In the genomic region with DNA sequence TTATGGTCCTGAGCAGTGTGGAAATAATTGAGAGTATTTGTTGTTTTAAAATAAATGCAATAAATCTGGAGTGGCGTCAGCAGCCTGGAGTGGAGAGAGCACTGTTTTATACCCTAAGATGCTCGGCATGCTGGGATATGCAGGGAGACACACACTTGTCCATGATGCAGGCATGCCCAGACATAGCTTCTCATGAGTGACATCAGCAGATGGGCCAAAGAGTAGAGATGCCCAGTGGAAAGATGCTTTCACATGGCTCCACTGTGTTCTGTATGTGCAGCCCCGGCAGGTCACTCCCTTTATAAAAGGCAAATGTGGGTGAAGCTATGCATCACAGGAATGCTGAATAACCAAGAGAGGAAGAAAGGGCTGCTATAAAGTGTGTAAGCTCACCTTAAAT, we compare ENCODE assay signal across 24 mouse cellular contexts.
"Had no signal": no experiment of that assay in that cellular context is flagged by ENCODE, and none has a peak within 500 bp of the region (broad histone marks: within the 10 kb centered on the region; RNA-seq: fewer than 3 reads in every experiment).

No protein-coding gene starts in this region.

- DNase-seq: kidney, adult 18-20 months; kidney, postnatal 10 days; kidney, postnatal 36 days; layer of hippocampus, postnatal 36 days; liver, postnatal 0 days; lung, embryonic 14.5 days; midbrain, embryonic 14.5 days; right cerebral cortex, adult 18-20 months; right cerebral cortex, postnatal 14 days; right cerebral cortex, postnatal 4 days; thymus, adult 2 months; thymus, postnatal 14 days had no signal

- H3K4me2 ChIP-seq: kidney, embryonic 15.5 days; limb, embryonic 15.5 days; liver, embryonic 11.5 days; lung, embryonic 14.5 days; midbrain, embryonic 11.5 days; neural tube, embryonic 12.5 days; neural tube, embryonic 15.5 days had no signal

- H3K4me1 ChIP-seq: kidney, embryonic 15.5 days; neural tube, embryonic 12.5 days; neural tube, embryonic 15.5 days had no signal

- H3K9me3 ChIP-seq: kidney, embryonic 15.5 days; limb, embryonic 15.5 days; neural tube, embryonic 12.5 days; neural tube, embryonic 15.5 days had no signal

- H3K27ac ChIP-seq: kidney, embryonic 15.5 days; left cerebral cortex, adult 2 months; liver, embryonic 14.5 days; macrophage; neural tube, embryonic 12.5 days; neural tube, embryonic 15.5 days; stomach, postnatal 0 days had no signal

- H3K27me3 ChIP-seq: kidney, embryonic 15.5 days; limb, embryonic 15.5 days; neural tube, embryonic 12.5 days; neural tube, embryonic 15.5 days had no signal

- H3K9ac ChIP-seq: kidney, embryonic 15.5 days; limb, embryonic 15.5 days; liver, embryonic 14.5 days; liver, postnatal 0 days; lung, embryonic 14.5 days; neural tube, embryonic 12.5 days; neural tube, embryonic 15.5 days had no signal

- ATAC-seq: intestine, embryonic 16.5 days; liver, postnatal 0 days; lung, postnatal 0 days had no signal

- H3K36me3 ChIP-seq: kidney, embryonic 15.5 days; limb, embryonic 15.5 days; neural tube, embryonic 12.5 days; neural tube, embryonic 15.5 days had no signal

- H3K4me3 ChIP-seq: kidney, embryonic 15.5 days; left cerebral cortex, adult 2 months; limb, embryonic 15.5 days; neural tube, embryonic 12.5 days; neural tube, embryonic 15.5 days had no signal
